Mouse (Mus musculus) forebrain, embryonic 14.5 days (tissue): ENCODE data around the gene Mrps22. TPM values are rescaled to one million over a fixed set of nuclear protein-coding genes. Genes with fewer than 3 reads are reported as not detected.

Source experiments
- ATAC-seq: fragments of 200-750 bp; cut with Nextera tagmentation; 2 replicates; pipeline ENCODE4 v1.8.0; 2017; ENCODE audit warnings: mild to moderate bottlenecking, moderate library complexity
- DNase-seq: peaks from one replicate; pipeline ENCODE4 v3.0.0-alpha.2; 2015; ENCODE audit warnings: low spot score
- H3K27ac ChIP-seq: fragments of 300-500 bp; sonication (generic); 2 replicates; pipeline ENCODE4 v1.5.1; 2014; ENCODE audit warnings: low read depth, mild to moderate bottlenecking, control low read depth, low read length, moderate library complexity
- H3K27me3 ChIP-seq: fragments of 300-500 bp; sonication (generic); replicated peaks from 2 replicates; pipeline ENCODE4 v1.6.1; 2014; ENCODE audit warnings: low read length, control low read depth, mixed read lengths; ENCODE audit not compliant: control insufficient read depth, insufficient read depth
- H3K36me3 ChIP-seq: fragments of 300-500 bp; sonication (generic); 2 replicates; pipeline ENCODE4 v1.6.1; 2014; ENCODE audit warnings: low read length, control low read depth; ENCODE audit not compliant: control insufficient read depth, insufficient read depth
- H3K4me1 ChIP-seq: fragments of 300-500 bp; sonication (generic); 2 replicates; pipeline ENCODE4 v1.6.1; 2014; ENCODE audit warnings: antibody characterized with exemption, low read length, control low read depth; ENCODE audit not compliant: control insufficient read depth, insufficient read depth
- H3K4me2 ChIP-seq: fragments of 300-500 bp; sonication (generic); 2 replicates; pipeline ENCODE4 v1.6.1; 2014; ENCODE audit warnings: mild to moderate bottlenecking, control low read depth, low read length
- H3K4me3 ChIP-seq: fragments of 300-500 bp; sonication (generic); 2 replicates; pipeline ENCODE4 v1.5.1; 2014; ENCODE audit warnings: low read depth, low read length, control low read depth
- H3K9ac ChIP-seq: fragments of 300-500 bp; sonication (generic); 2 replicates; pipeline ENCODE4 v1.6.1; 2014; ENCODE audit warnings: mild to moderate bottlenecking, low read length, control low read depth, moderate library complexity
- H3K9me3 ChIP-seq: fragments of 300-500 bp; sonication (generic); replicated peaks from 2 replicates; pipeline ENCODE4 v1.6.1; 2016; ENCODE audit warnings: low read length, control low read depth, mixed read lengths; ENCODE audit not compliant: control insufficient read depth
- WGBS: fragments of 180-500 bp; shearing (Covaris S2); extraction: QIAGEN DNeasy Blood & Tissue Kit; methylation state at CpG from one replicate; pipeline ENCODE4 v1.1.7; 2014; 5-methylcytosine and 5-hydroxymethylcytosine counted together
- polyA plus RNA-seq: library from polyadenylated mRNA; unstranded; fragments of >200 nt; fragmentation: Nextera tagmentation; extraction: Ambion mirVana; gene quantifications from 2 replicates; pipeline ENCODE4 v1.2.1, GENCODE M21; 2014

Gene Mrps22
- polyA plus RNA-seq, 1 experiment from 2014 or later = 64.5 TPM

DNA sequence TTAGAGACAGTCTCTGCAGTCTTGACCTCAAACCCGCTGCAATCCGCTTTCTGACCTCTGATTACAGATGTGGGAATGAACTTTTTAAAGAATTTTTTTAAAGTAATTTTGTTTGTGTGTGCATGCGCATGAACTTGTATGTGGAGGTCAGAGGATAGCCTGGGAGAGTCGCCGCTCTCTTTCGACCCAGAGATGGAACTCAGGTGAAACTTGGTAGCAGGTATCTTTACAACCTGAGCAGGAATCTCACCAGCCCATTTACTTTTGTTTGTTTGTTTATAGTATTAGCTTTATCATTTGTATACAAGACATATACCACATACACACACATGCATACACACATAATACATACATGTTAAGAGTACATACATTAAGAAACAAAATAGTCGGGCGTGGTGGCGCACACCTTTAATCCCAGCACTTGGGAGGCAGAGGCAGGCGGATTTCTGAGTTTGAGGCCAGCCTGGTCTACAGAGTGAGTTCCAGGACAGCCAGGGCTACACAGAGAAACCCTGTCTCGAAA, 438 bp upstream of the Mrps22 start:
- peak overlapping the region; percentile 92 for H3K4me2 ChIP-seq
- H3K4me3 ChIP-seq = peak overlapping the region; percentile 87
- no peak for DNase-seq
- H3K9ac ChIP-seq = peak overlapping the region; percentile 84; the same call in 1 of the 2 replicates
- H3K27ac ChIP-seq = no peak overlapping the region
- no peaks in the 10 kb centered on the region for H3K27me3 ChIP-seq
- peak; percentile 29 for ATAC-seq
- peaks cover 13% of the 10 kb centered on the region for H3K36me3 ChIP-seq
- 53% methylated on average over 11 of the region's 11 CpGs for WGBS
- H3K9me3 ChIP-seq = no peaks in the 10 kb centered on the region
- peaks cover 9% of the 10 kb centered on the region; the same call in 1 of the 2 replicates for H3K4me1 ChIP-seq

DNA sequence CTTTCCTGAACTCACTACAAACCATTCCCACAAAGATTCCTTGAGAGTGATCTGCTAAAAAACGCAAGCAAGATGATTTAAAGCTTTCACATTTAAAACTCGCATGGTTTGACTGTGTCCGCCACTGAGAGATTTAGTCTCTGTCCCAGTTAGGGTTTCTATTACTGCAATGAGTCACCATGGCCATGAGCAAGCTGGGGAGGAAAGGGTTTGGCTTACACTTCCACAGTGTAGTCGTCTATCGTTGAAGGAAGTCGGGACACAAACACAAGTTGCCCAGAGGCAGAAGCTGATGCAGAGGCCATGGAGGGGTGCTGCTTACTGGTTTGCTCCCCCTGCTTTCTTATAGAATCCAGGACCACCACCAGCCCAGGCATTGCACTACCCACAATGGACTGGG, 1.4 kb downstream of the Mrps22 start:
- no peak overlapping the region for H3K27ac ChIP-seq
- H3K4me2 ChIP-seq = peak overlapping the region; percentile 92
- ATAC-seq (no peak), DNase-seq (no peak)
- no peak overlapping the region for H3K4me3 ChIP-seq
- H3K9ac ChIP-seq = no peak overlapping the region
- H3K4me1 ChIP-seq = peaks cover 9% of the 10 kb centered on the region; the same call in 1 of the 2 replicates
- no peaks in the 10 kb centered on the region for H3K9me3 ChIP-seq
- WGBS = 90% methylated on average over 6 of the region's 6 CpGs
- H3K27me3 ChIP-seq = no peaks in the 10 kb centered on the region
- peaks cover 23% of the 10 kb centered on the region for H3K36me3 ChIP-seq

GRCm38 (mm10) chr9:98583852-98584251, 17.6 kb downstream of the Mrps22 start:
- no peak for DNase-seq
- ATAC-seq = no peak
- no peaks in the 10 kb centered on the region for H3K9me3 ChIP-seq
- peaks cover 90% of the 10 kb centered on the region for H3K36me3 ChIP-seq
- no peaks in the 10 kb centered on the region for H3K27me3 ChIP-seq
- H3K4me3 ChIP-seq = no peak overlapping the region
- 94% methylated on average over 4 of the region's 4 CpGs for WGBS
- no peak overlapping the region for H3K27ac ChIP-seq
- H3K9ac ChIP-seq = no peak overlapping the region
- no peaks in the 10 kb centered on the region for H3K4me1 ChIP-seq
- H3K4me2 ChIP-seq = no peak overlapping the region

DNA sequence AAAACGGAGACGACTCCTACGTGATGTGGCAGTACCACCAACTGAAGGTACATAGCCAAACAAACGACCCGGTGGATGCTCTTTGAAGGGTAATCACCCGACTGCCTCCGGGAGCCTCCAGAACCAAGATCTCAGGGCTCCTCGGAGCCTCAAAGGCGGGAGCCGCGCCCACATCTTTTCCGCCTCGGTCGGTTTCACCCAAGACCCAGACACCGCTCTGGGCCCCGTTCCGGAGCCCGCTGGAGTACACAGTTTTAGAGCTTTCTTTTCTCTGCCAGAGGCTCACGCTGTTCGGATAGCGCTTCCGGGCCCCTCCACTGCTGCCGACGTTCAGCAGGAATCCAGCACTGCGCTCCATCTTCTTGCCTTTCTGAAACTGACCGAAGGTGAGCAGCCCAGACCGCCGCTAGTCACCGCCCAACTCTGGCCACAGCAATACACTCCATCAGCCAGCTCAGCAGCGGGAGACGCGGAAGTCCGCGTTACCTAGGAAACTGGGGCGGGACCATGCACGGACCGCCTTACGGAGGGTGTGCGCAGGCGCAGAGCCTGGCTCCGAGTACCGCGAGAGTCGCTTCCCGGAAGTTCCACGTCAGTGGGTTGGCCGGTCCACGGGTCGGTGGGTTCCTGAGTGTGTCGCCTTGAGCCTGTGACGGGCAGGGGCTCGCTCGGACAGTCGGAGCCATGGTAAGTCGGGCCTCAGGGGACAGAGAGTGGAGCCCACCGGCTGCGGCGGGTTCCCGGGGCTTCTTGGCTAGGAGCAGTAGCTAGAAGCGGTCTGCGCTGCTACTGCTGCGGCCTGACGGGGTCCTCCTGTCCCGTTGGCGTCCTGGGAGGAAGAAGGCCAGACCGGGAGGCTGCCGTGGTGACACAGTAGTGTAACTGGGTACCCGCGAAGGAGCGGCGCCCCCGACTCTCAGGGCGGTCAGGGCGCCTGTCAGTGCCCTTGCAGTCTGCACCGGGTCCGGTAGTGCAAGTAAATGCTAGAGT, 38.0 kb downstream of the Mrps22 start, which contains the start of gene Copb2:
Copb2 (plus strand) TSS at position 585 of the 990 bp plus-strand sequence.
- Histone ChIP-seq H3K27ac (peak within 1 kb of the TSS; percentile 80), H3K4me2 (peak within 1 kb of the TSS; percentile 85), H3K4me3 (peak within 1 kb of the TSS; percentile 99), H3K36me3 (peaks cover 7% of the 10 kb centered on the region; the same call in 1 of the 2 replicates), H3K9me3 (no peaks in the 10 kb centered on the region), H3K27me3 (no peaks in the 10 kb centered on the region), H3K4me1 (peaks cover 12% of the 10 kb centered on the region), H3K9ac (peak within 1 kb of the TSS; percentile 94)
- under 1% methylated on average over 76 of the region's 76 CpGs for WGBS
- DNase-seq = peak; percentile 98
- ATAC-seq = peak; percentile 100

DNA sequence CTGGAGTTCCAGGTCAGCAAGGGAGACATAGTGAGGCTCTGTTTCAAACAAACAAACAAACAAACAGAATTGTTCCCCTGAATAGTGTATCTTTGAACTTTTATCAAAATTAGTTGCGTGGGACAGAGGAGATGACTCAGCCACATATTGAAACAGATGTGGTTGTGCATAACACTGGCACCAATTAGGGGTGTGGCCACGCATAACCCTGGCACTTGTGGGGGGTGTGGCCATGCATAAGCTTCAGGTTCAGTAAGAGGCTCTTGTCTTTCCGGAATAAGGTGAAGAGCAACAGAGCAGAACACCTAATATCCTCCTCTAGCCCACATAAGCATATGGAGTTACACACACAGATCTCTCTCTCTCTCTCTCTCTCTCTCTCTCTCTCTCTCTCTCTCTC, 57.4 kb downstream of the Mrps22 start:
- Histone ChIP-seq H3K36me3 (no peaks in the 10 kb centered on the region), H3K27ac (no peak overlapping the region), H3K27me3 (no peaks in the 10 kb centered on the region), H3K9me3 (no peaks in the 10 kb centered on the region), H3K4me3 (no peak overlapping the region), H3K4me2 (no peak overlapping the region), H3K4me1 (no peaks in the 10 kb centered on the region), H3K9ac (no peak overlapping the region)
- 90% methylated on average over 3 of the region's 3 CpGs for WGBS
- DNase-seq = no peak
- ATAC-seq = no peak

Other genes starting within 250 kb of the Mrps22 start
- 63.2 and 66.1 TPM in 2 replicates for gene Rbp1, start 178.7 kb downstream of the Mrps22 start, polyA plus RNA-seq
- 0.37 and 0.47 TPM in 2 replicates for gene Rbp2, start 115.5 kb downstream of the Mrps22 start, polyA plus RNA-seq
- gene Copb2, start 37.9 kb downstream of the Mrps22 start, polyA plus RNA-seq = 150 and 151 TPM in 2 replicates
- gene Prr23a1, start 240.8 kb upstream of the Mrps22 start, polyA plus RNA-seq = 0.20 TPM in 1 of 2 replicates, not detected in the other